Mouse (Mus musculus) midbrain, embryonic 11.5 days (tissue): Measurements from ENCODE around the gene Lkaaear1. TPM values are rescaled to one million over a fixed set of nuclear protein-coding genes. Genes with fewer than 3 reads are reported as not detected.

Source experiments
- ATAC-seq: fragments of 200-750 bp; cut with Nextera tagmentation; 2 replicates; pipeline ENCODE4 v1.8.0; 2017; ENCODE audit warnings: moderate TSS enrichment, moderate library complexity; ENCODE audit not compliant: low FRiP score
- DNase-seq: peaks from one replicate; pipeline ENCODE4 v3.0.0; 2015; ENCODE audit warnings: low spot score; ENCODE audit errors: missing footprints
- H3K27ac ChIP-seq: fragments of 300-500 bp; sonication (generic); 2 replicates; pipeline ENCODE4 v1.5.1; 2014; ENCODE audit warnings: low read depth, low read length
- H3K27me3 ChIP-seq: fragments of 300-500 bp; sonication (generic); 2 replicates; pipeline ENCODE4 v1.6.1; 2014; ENCODE audit warnings: mild to moderate bottlenecking, low read length, moderate library complexity, mixed read lengths; ENCODE audit not compliant: control insufficient read depth, insufficient read depth
- H3K36me3 ChIP-seq: fragments of 300-500 bp; sonication (generic); 2 replicates; pipeline ENCODE4 v1.6.1; 2014; ENCODE audit warnings: mild to moderate bottlenecking, low read length, moderate library complexity, mixed read lengths; ENCODE audit not compliant: control insufficient read depth, insufficient read depth
- H3K4me1 ChIP-seq: fragments of 300-500 bp; sonication (generic); 2 replicates; pipeline ENCODE4 v1.6.1; 2014; ENCODE audit warnings: low read length; ENCODE audit not compliant: control insufficient read depth, insufficient read depth
- H3K4me2 ChIP-seq: fragments of 300-500 bp; sonication (generic); 2 replicates; pipeline ENCODE4 v1.6.1; 2014; ENCODE audit warnings: mild to moderate bottlenecking, moderate library complexity
- H3K4me3 ChIP-seq: fragments of 300-500 bp; sonication (generic); 2 replicates; pipeline ENCODE4 v1.5.1; 2014; ENCODE audit warnings: low read depth, low read length
- H3K9ac ChIP-seq: fragments of 300-500 bp; sonication (generic); 2 replicates; pipeline ENCODE4 v1.6.1; 2014; ENCODE audit warnings: low read length
- H3K9me3 ChIP-seq: fragments of 300-500 bp; sonication (generic); 2 replicates; pipeline ENCODE4 v1.6.1; 2016; ENCODE audit warnings: low read length; ENCODE audit not compliant: control insufficient read depth
- WGBS: fragments of 180-500 bp; shearing (Covaris S2); extraction: QIAGEN DNeasy Blood & Tissue Kit; methylation state at CpG from one replicate; pipeline ENCODE4 v1.1.7; 2014; 5-methylcytosine and 5-hydroxymethylcytosine counted together
- polyA plus RNA-seq: library from polyadenylated mRNA; unstranded; fragments of >200 nt; fragmentation: Nextera tagmentation; extraction: Ambion mirVana; gene quantifications from 2 replicates; pipeline ENCODE4 v1.2.1, GENCODE M21; 2014

Gene Lkaaear1
- polyA plus RNA-seq, 1 experiment from 2014 or later = not detected

GRCm38 (mm10) chr2:181653065-181653464 is 45.2 kb downstream of the Lkaaear1 start:
- Histone ChIP-seq H3K4me3 (no peak overlapping the region), H3K9me3 (no peaks in the 10 kb centered on the region), H3K27me3 (no peaks in the 10 kb centered on the region), H3K27ac (no peak overlapping the region), H3K4me2 (no peak overlapping the region), H3K36me3 (peaks cover 26% of the 10 kb centered on the region; the same call in 1 of the 2 replicates), H3K9ac (no peak overlapping the region), H3K4me1 (no peaks in the 10 kb centered on the region)
- ATAC-seq = no peak
- DNase-seq = no peak

- no peak overlapping the region for H3K4me2 ChIP-seq
- DNase-seq = no peak
- no peaks in the 10 kb centered on the region for H3K4me1 ChIP-seq
- peaks cover 22% of the 10 kb centered on the region; the same call in 1 of the 2 replicates for H3K36me3 ChIP-seq
- H3K9ac ChIP-seq = no peak overlapping the region
- no peaks in the 10 kb centered on the region for H3K27me3 ChIP-seq
- no peak overlapping the region for H3K27ac ChIP-seq
- H3K9me3 ChIP-seq = no peaks in the 10 kb centered on the region
- ATAC-seq = no peak
- WGBS = 92% methylated on average over 10 of the region's 10 CpGs
- H3K4me3 ChIP-seq = no peak overlapping the region
These were observed 49.3 kb downstream of the Lkaaear1 start for GRCm38 (mm10) chr2:181648926-181649325.

Other genes starting within 250 kb of the Lkaaear1 start
- 16.2 and 16.5 TPM in 2 replicates for gene Zbtb46, start 239.0 kb downstream of the Lkaaear1 start, polyA plus RNA-seq
- gene Abhd16b, start 205.2 kb downstream of the Lkaaear1 start, polyA plus RNA-seq = 0.15 and 0.21 TPM in 2 replicates
- 146 and 149 TPM in 2 replicates for gene Tpd52l2, start 201.3 kb downstream of the Lkaaear1 start, polyA plus RNA-seq
- gene Dnajc5, start 178.0 kb downstream of the Lkaaear1 start, polyA plus RNA-seq = 93.6 and 102 TPM in 2 replicates
- gene Uckl1, start 113.5 kb downstream of the Lkaaear1 start, polyA plus RNA-seq = 46.4 and 50.2 TPM in 2 replicates
- 77.0 and 82.6 TPM in 2 replicates for gene Prpf6, start 106.6 kb downstream of the Lkaaear1 start, polyA plus RNA-seq
- 24.6 and 27.0 TPM in 2 replicates for gene Zfp512b, start 105.6 kb downstream of the Lkaaear1 start, polyA plus RNA-seq
- gene Samd10, start 99.2 kb downstream of the Lkaaear1 start, polyA plus RNA-seq = 63.4 and 64.4 TPM in 2 replicates
- not detected in 2 replicates for gene Gm29797, start 41.4 kb downstream of the Lkaaear1 start, polyA plus RNA-seq
- 12.5 and 14.6 TPM in 2 replicates for gene Sox18, start 26.8 kb downstream of the Lkaaear1 start, polyA plus RNA-seq
- 15.5 and 16.0 TPM in 2 replicates for gene Tcea2, start 18.1 kb downstream of the Lkaaear1 start, polyA plus RNA-seq
- 61.6 and 65.4 TPM in 2 replicates for gene Rgs19, start 4.5 kb downstream of the Lkaaear1 start, polyA plus RNA-seq
- gene Oprl1, start 16.6 kb upstream of the Lkaaear1 start, polyA plus RNA-seq = 21.7 and 22.9 TPM in 2 replicates
- 28.7 and 31.0 TPM in 2 replicates for gene Myt1, start 64.9 kb upstream of the Lkaaear1 start, polyA plus RNA-seq
- 36.5 and 37.7 TPM in 2 replicates for gene Pcmtd2, start 139.4 kb upstream of the Lkaaear1 start, polyA plus RNA-seq
- gene Polr3k, start 165.9 kb upstream of the Lkaaear1 start, polyA plus RNA-seq = 100 and 102 TPM in 2 replicates